Mouse (Mus musculus) heart, adult 9 months (tissue): Measurements from ENCODE around the gene Galnt12.

Source experiments
- DNase-seq, 2 experiments: peaks; one replicate each; pipeline ENCODE4 v3.0.0; 2022; ENCODE audit warnings: low spot score in 2 of 2

Galnt12 gene

DNA sequence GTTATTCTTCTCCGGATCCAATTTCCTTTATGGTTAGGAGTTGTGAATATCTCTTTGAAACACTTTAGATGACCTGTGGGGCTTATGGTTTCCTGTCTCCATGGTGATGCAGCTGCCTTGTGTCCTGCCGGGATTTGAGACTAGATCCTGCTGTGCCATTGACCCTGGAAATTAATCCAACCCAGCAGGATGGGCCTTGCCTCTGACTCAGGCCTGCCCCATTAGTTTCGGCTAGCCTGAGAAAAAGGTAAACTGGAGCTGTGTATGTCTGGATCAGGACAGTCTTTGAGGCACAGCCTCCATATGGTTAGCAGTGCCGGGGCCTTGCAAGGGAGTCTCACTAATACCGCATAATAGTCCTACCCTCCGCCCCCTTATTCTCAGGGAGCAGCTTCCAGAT lies 1.9 kb downstream of the Galnt12 start:
- DNase-seq = no peak

DNA sequence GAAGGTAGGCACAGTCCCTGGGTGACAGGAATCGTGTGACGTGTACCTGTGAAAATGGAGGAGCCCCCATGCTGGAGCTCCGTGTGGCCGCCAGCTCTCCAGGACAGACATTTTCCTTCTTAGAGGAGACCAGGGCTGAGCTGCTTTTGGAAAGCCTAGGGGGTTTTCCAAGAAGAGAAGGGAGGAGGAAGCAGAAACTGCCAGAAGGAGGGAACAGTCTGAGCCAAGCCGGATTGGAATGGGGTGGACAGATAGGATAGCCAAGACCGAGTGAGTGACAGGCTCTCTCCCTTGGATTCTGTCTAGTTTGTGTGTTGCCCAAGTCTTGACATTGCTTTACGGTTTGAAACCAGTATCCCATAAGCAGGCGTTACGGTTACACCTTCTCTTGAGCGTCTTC lies 11.9 kb downstream of the Galnt12 start:
- DNase-seq = peak in 1 of 2 experiments; percentile 48

DNA sequence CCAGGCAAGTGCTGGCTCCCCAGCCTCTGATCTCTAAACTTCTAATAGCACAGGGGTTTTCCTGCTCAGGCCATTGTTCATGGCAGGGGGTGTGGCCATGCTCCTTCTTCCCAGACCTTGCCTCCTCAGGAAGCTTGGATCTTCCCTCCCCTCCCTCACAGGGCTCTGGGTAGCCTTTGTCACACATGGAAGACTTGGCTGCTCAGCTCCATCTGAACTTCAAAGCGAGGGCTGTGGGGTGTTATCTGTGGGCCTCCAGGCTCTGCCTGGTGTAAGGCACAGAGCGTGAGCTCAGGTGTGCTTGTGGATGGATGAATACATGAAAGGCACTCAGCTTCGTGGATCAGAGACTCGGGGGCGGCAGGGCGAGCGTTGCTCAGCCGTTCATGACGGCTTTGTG lies 20.2 kb downstream of the Galnt12 start:
- DNase-seq = no peak

DNA sequence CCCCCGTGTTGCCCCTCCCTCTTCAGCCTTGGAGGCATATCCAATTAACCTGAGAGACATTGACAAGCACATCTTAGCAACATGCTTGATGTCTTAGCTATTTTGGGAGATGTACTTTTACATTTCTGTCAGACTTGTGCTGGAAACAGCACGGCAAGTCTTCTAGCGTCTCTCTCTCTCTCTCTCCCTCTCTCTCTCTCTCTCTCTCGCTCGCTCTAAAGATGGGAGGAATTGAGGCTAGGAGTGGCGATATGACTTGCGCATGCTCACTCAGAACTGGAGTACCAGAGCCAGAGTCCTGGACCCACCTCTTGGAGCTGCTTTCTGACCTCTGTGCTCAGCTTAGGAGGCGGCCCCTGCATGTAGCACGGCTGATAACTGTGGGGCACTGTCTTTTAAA lies 20.9 kb downstream of the Galnt12 start:
- no peak for DNase-seq

DNA sequence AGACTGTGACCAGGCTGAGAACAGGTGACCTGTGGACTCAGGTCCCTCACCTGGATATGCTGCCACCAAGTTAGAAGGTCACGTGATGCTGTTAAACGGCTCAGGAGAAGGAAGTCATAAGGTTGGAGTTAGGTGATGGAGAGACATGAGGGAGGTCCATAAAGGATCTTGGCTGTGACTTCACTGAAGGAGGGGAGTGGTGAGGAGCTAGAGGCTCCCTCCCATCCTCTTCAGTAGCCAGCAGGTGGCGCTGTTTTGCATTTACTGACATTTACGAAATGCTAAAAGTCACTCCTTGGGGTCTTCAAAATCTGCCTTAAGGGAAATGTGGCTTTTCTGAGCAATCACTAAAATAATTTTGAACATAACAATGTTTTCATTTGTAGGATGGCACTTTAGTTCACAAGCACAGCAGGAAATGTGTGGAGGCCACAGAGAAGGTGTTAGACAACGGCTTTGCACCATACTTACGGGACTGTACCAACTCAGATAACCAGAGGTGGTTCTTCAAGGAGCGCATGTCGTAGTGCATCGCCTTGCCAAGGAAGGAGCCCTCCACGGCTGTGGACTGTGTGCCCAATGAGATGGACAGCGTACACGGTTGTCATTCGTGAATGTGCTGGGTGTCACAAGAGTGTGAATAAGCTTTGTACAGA lies 30.5 kb downstream of the Galnt12 start:
- peak in 1 of 2 experiments; percentile 40 for DNase-seq

DNA sequence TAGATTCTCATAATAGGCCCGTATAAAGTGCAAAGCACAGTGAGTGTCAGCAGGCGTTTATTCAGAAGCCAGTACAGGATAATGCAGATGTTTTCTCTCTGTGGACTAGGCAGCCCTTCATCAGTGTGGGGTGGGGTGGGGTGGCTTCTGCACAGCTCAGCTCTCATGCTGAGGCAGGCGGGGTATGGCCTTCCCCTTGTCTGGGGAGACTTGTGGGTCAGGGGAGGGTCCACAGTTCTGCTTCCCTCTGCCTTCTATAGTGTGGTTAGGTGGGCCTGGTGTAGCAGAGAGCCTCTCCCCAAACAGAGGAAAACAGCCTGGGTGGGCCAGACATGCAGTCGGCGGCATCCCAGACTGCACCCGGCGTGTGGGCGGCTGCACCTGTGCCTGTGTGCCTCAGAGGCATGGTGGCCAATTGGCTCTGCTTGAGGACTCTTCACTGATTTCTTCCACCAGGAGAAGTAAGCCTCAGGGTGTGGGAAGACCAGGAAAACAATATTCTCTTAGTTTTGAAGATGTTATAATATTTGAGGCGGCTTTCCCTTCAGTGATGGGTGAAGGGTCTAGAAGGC lies 32.5 kb downstream of the Galnt12 start:
- DNase-seq = no peak

DNA sequence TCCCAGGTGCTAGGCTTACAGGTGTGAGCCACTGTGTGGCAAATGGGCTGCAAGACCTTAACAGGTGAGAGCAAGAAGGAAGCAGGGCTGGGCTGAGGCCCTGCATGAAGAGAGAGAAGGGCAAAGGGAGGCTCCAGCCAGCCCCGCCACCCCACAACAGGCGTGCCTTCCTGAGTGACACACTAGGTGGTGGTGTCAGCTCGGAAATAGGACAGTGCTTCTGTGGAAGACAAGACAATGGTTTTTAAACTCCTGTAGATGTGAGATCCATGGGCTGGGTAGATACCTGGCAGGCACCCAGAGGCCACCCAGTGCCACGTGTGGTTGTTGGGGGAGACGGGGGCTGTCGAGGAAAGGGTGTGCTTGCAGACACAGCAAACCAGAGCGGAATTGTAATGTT lies 36.8 kb downstream of the Galnt12 start:
- DNase-seq = no peak

DNA sequence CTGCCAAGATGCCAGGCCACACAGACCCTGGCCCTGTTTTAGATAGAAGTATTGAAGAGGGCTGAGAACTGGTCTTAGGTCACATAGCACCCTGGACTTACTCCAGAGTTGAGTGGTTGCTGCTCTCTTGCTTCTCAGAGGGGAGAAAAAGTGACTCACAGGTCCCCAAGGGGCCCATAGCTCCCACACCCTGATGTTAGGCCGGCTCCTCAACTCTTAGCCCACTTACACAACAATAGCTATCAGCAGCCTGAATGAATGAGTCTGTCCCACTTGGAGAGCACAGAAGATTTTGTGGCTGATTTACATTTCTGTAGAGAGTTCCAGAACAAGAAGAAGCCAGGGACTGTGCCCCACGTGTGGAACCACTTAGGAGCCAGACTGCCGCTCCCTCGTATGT lies 37.9 kb downstream of the Galnt12 start:
- DNase-seq = peak; percentile 41 to 47

DNA sequence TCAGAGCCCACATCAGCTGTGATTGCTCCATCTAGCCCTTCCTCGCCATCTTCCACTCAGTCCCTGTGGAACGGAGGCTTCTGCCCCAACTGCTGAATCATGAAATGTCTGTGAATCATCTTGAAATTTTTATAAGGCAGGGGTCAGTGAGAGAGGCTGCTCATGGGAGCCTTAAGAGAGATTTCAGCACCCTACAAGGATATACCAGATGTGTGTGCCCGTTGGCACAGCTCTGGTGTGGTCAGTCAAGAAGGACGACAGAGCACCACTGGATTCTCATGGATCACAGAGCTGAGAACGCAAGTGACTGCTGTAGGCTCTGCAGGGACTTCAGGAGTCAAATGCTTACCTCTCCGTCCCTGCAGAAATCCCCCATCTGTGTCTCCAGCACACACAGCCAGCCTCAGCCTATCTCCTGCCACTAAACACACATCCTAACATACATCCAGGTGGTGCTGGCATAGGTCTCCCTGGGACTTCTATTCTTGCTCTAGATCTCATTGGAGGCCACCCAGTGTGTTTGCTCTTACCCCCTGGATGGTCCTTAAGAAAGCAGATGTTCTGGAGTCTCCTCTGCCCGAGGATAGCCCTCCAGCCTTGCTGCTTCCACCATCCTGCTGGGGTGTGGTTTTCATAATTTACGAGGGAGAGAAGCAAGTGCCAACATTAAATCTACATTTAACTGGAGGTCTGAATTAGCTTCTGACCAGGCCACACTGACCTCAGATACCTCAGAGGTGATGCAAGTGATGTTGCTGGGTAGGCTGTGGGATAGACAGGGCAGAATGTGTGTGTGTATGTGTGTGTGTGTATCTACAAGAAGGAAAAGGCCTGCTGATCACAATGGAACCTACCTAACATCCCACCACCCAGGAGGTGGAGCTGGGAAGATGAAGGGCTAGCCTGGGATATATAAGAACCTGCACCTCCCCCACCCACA lies 38.7 kb downstream of the Galnt12 start:
- DNase-seq = no peak

DNA sequence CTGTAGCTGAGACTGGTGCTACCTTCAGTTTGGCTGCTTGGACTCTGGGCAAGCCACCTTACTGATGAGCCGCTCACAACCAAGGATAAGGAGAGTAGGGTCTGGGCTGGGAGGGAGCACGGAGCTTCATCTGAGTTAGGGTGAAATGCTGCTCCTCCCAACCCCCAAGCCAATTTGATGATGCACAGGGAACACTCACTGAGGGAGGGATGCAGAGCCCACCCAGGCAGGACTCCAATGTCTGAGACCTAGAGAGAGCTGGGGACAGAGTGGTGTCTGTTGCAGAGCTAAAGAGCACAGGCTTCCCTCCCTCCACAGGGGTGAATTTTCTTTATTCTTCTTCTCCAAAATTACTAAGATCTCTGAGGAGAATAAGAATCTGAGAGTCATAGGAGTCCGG lies 40.2 kb downstream of the Galnt12 start:
- DNase-seq = no peak

DNA sequence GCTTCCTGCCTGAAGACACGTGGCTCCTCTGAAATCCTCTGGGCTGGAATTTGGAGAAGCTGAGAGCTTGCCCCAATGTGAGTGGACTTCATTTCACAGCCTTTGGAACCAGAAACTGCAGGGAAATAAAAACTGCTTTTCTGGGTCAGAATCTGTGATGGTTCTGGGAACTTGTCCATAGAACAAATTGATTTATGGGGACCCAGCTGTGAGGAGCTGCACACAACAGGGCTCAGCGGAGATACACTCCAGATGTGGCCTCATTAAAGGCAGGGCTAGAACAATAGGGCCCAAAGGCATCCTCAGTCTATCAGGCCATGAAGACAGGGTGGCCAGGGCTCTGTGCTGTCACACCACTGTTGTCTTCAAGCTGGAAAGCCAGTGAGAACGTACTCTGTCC lies 40.7 kb downstream of the Galnt12 start:
- peak; percentile 68 to 75 for DNase-seq

DNA sequence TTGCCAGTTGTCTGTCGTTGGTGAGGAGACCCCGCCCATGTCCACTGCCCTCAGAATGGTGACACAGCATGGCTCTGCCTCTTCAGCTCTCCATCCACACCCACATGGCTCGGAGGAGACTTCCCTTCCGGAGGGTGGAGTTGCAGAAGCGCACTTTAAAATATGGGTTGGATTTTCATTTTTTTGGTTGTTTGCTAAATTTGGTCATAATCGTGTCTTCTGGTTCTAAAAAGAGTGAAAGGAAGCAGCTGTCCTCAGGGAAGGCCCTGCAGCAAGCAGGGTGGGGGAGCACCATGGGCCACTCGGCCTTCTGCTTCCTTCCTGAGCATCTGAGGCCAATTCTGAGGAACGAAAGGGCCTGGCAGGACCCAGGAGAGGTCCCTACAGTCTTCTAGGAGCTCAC lies 45.0 kb downstream of the Galnt12 start:
- peak; percentile 80 to 89 for DNase-seq

DNA sequence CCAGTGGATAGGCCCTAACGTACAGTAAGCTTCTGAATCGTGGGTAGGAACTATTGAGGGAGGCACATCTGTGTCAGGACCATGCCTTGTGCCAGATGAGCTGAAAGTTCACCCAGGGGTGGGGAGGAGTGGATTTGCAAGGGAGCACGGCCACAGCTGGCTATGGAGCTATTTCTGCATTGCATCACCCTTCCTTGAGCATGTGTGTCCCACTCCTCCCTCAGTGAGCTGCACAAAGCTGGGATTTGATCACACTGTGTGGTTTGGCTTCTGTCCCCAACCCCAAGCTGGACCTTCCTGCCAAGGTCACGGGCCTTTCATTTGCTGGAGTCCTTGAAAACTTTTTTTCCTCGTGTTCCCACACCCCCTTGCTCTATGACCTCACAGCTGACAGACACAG lies 45.8 kb downstream of the Galnt12 start:
- DNase-seq = peak; percentile 82 to 88

DNA sequence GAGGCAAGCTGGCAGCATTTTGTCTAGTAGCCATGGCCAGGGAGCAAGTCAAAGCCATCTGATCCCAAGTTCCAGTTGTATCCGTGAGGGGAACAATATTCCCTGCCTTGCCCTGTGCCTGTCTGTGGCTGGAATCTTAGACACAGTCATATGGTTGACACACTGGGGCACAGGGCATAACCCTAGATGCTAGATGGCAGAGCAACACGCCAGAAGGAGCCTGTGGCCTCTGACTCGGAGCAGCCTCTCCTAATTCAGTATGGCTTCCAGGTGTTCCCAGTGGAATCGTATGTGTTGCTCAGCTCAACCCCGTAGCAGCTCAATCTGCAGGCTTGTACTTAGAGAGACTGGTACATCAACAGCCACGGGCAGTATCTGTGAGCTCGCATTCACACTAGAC lies 46.7 kb downstream of the Galnt12 start:
- no peak for DNase-seq

DNA sequence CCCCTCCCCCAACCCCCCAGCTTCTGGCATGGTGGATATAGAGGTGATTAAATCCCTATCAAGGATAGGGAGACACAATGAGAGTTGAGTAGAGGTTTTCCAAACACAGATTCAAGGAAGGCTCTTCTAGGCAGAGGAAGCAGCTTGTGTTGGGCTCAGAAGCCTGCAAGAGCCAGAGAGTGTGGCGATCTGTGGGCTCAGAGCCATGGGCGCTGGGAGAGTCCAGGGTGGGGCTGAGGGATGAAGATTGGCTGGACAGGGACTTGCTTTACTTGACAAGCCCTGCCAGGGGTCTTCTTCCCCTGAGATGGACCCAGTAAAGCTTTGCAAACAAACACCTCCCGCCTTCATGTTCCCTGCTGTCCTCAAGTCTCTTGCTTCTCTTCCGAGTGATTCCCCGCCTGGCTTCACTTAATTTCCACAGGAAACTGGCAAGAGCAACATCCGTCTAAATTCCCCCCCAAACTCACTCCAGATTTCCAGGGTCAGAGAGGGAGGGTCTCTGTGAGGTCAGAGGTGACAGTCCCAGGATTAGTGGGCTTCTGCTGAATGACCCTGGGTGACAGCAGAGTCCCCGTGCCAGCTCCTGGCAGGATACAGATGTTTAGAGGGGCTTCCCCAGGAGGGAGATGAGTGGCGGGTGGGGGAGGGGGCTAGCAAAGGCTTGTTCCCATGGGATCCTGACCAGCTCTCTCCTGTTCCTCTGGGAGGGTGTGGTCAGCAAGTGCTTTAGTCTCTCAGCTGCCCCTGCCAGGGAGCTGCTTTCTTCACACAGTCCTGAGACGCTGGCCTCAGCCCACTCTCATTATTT lies 47.5 kb downstream of the Galnt12 start:
- peak in 1 of 2 experiments; percentile 53 for DNase-seq

DNA sequence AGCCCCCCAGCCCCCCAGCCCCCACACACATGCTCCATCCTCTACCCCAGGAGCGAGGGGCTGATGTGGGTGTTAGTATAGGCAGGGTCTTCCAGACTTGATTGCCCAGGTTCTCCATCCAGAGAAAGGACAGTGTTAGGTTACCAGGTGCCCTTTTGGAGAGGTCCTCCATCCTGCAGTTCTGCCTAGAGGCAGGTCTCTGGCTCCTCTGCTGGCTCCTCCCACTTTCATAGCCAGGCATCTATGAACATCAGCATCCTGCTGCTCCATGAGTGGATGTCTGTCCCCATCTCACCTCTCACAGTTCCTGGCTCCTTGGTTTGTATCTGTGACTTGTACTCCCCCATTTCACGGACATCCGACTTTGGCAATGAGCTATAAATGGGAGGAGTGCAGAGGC lies 48.6 kb downstream of the Galnt12 start:
- DNase-seq = peak in 1 of 2 experiments; percentile 43

DNA sequence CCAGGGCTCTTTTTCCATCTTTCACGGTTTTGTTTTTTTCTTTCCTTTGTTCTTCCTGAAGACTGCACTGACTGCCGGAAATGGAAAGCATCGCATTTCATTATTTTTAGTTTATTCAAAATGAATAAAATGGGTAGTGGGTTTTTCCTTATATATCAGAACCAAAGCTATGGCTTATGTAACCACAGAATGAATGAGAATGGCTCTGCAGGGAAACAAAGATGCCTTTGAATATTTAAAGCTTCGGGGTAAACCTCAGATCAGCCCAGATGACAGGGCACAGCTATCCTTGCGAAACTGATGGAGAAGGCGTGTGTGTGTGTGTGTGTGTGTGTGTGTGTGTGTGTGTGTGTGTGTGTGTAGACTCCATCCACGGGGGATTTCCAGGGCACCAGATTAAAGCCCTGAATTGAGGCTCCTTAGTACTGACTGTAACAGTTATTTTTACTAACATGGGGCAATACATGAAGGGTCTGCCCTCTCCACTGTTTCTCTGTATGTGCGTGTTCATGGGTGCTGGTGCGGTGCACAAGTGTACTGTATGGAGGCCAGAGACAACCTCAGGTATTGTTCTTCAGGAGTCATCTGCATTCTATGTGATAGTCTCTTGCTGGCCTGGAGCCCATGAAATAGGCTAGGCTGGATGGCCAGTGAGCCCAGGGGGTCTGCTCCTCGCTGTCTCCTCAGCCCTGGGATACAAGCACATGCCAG lies 49.9 kb downstream of the Galnt12 start:
- no peak for DNase-seq

DNA sequence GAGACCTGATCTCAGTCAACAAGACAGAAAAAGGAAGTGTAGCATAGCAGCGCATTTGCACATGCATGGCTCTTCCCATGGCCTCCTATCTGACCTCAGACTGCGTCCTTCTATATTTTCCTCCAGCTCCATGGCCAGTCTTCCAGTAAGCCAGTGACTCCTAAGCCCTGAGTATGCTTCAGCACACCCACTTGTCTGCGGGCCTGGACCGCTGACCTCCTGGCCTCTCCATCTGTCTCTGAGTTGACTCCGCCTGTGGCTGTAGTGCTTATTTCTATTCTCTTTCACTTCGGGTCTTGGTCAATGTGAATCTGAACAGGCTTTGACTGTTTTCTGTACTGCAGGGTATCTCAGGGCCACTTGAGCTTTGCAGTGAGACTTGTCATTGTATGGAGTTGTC lies 52.1 kb downstream of the Galnt12 start:
- DNase-seq = no peak

DNA sequence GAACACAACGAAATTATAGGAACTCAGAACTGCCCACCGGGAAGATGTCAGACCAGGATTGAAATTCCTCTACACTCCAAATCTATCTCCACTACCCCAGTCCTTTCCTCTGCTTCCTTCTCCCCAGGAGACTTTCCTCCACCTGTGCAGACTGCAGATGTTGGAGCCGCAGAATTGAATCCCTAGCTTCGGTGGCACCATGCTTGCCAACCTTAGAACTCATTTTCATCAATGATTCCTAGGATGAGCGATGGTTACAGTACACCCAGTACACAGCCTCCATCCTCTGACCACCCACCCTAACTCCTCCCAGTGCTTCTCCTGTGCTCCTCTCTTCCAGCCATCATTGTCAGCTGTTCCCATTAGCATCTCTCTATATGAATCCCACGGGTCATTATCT lies 53.6 kb downstream of the Galnt12 start:
- no peak for DNase-seq

DNA sequence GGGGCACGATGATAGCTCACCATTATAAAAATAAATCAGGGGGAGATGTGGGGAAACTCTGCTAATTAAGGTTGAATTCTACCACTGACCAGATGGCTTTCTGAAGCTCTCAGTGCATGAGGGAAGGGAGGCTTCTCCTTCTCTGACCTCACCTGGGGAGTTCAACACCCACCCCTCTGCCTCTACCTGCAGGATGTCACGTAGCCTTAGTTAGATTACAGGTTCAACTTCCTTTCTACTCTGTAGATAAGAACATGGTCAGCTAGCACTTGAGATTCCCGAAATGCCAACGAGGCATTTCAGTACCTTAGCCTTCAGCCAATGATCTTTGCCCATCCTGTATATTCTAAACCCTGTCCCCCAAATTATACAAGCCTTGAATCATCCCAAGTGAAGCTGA lies 54.9 kb downstream of the Galnt12 start:
- DNase-seq = no peak

DNA sequence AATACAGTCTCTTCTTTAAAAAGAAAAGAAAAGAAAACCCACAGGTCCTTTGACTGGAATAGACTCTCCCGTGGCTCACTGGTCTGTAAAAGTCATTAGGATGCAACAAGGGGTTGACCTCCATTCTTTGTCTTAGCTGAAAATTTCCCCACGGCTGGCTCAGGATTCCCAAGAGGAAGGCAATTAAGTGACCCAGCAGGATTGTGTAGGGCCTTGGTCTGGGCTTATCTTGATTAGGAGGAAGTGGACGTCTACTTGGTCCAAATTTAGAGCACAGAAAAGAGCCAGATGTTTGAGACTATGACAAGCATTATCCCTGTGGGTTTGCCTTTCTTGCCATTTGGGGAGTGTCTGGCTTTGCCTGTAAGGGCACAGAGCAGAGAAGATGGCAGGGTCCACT lies 58.3 kb downstream of the Galnt12 start:
- DNase-seq = peak; percentile 76 to 87
